14 mouse cellular contexts compared by ENCODE assay signal in genomic region chr11:5422252-5422636, GRCm38 (mm10). TPM values are rescaled to one million over a fixed set of nuclear protein-coding genes. Genes with fewer than 3 reads are reported as not detected.
DNase-seq lines count a peak whose midpoint lies in the region; ATAC-seq and TF ChIP-seq lines count a peak whose summit lies in the region.
"Had no signal": no experiment of that assay in that cellular context is flagged by ENCODE, and none has a peak within 500 bp of the region (broad histone marks: within the 10 kb centered on the region; RNA-seq: fewer than 3 reads in every experiment).

No protein-coding gene starts in this region.

- TF ChIP-seq CTCF in lung, adult 2 months (IDR thresholded peaks at IDR 0.05; ENCODE audit: insufficient read depth, low read length), result no peak

- H3K9ac ChIP-seq in heart, embryonic 15.5 days, result no peak overlapping the region
- H3K9ac ChIP-seq in kidney, embryonic 16.5 days (replicated peaks; ENCODE audit: low read length), result no peak overlapping the region
- no peak overlapping the region for H3K9ac ChIP-seq in lung, embryonic 15.5 days
- no peak overlapping the region for H3K9ac ChIP-seq in forebrain, embryonic 15.5 days (replicated peaks)
- H3K9ac ChIP-seq: forebrain, embryonic 12.5 days; limb, embryonic 13.5 days; midbrain, embryonic 13.5 days; neural tube, embryonic 12.5 days had no signal

- peaks cover 42% of the 10 kb centered on the region for H3K4me1 ChIP-seq in heart, embryonic 15.5 days (replicated peaks)
- H3K4me1 ChIP-seq in heart, embryonic 10.5 days, result peaks cover 39% of the 10 kb centered on the region
- peaks cover 42% of the 10 kb centered on the region for H3K4me1 ChIP-seq in kidney, embryonic 16.5 days (ENCODE audit: insufficient read depth, low read length)
- H3K4me1 ChIP-seq in lung, embryonic 15.5 days, result peaks cover 57% of the 10 kb centered on the region
- peaks cover 15% of the 10 kb centered on the region for H3K4me1 ChIP-seq in lung, adult 2 months (ENCODE audit: control insufficient read depth, insufficient read depth, low read length)
- peaks cover 25% of the 10 kb centered on the region for H3K4me1 ChIP-seq in forebrain, embryonic 15.5 days

- no peak for TF ChIP-seq POLR2A in lung, adult 2 months (IDR thresholded peaks at IDR 0.05; ENCODE audit: borderline replicate concordance, extremely low read depth, low read depth, low read length)

- 44% methylated on average over 1 of the region's 1 CpGs for whole genome bisulfite sequencing in heart, embryonic 15.5 days
- 52% methylated on average over 1 of the region's 1 CpGs for WGBS in heart, embryonic 10.5 days
- WGBS in kidney, embryonic 16.5 days, result 48% methylated on average over 1 of the region's 1 CpGs
- WGBS in lung, embryonic 15.5 days, result 9% methylated on average over 1 of the region's 1 CpGs
- 34% methylated on average over 1 of the region's 1 CpGs for WGBS in lung, adult 2 months
- WGBS in forebrain, embryonic 15.5 days, result 41% methylated on average over 1 of the region's 1 CpGs

- no peaks in the 10 kb centered on the region for H3K27me3 ChIP-seq in heart, embryonic 15.5 days
- no peaks in the 10 kb centered on the region for H3K27me3 ChIP-seq in heart, embryonic 10.5 days (ENCODE audit: insufficient read depth, poor library complexity, severe bottlenecking)
- H3K27me3 ChIP-seq in kidney, embryonic 16.5 days (ENCODE audit: insufficient read depth, low read length), result no peaks in the 10 kb centered on the region
- no peaks in the 10 kb centered on the region for H3K27me3 ChIP-seq in lung, embryonic 15.5 days
- no peaks in the 10 kb centered on the region for H3K27me3 ChIP-seq in forebrain, embryonic 15.5 days
- H3K27me3 ChIP-seq: forebrain, embryonic 12.5 days; limb, embryonic 13.5 days; midbrain, embryonic 13.5 days; neural tube, embryonic 12.5 days had no signal

- H3K4me3 ChIP-seq in heart, embryonic 15.5 days, result no peak overlapping the region
- H3K4me3 ChIP-seq in heart, embryonic 10.5 days, result no peak overlapping the region
- H3K4me3 ChIP-seq in kidney, embryonic 16.5 days (ENCODE audit: low read length), result no peak overlapping the region
- no peak overlapping the region for H3K4me3 ChIP-seq in lung, embryonic 15.5 days
- H3K4me3 ChIP-seq in lung, adult 2 months (replicated peaks; ENCODE audit: extremely low read depth, low read depth, low read length), result no peak overlapping the region
- no peak overlapping the region for H3K4me3 ChIP-seq in forebrain, embryonic 15.5 days
- H3K4me3 ChIP-seq: forebrain, embryonic 12.5 days; limb, embryonic 13.5 days; midbrain, embryonic 13.5 days; neural tube, embryonic 12.5 days had no signal

- ATAC-seq in heart, embryonic 15.5 days (replicated peaks; ENCODE audit: insufficient number of reproducible peaks, insufficient read depth, low FRiP score, low read depth), result no peak
- no peak for ATAC-seq in kidney, embryonic 16.5 days (ENCODE audit: low FRiP score, low TSS enrichment)
- peak; percentile 68; the same call in 1 of the 2 replicates for ATAC-seq in lung, embryonic 15.5 days (ENCODE audit: borderline replicate concordance, extremely low read depth, low FRiP score, low TSS enrichment)
- no peak for ATAC-seq in forebrain, embryonic 15.5 days (replicated peaks)
- ATAC-seq: inflammation-experienced regulatory T-cells, adult 6 months; midbrain, embryonic 13.5 days had no signal

- no peak overlapping the region; the same call in 1 of the 2 replicates for H3K4me2 ChIP-seq in heart, embryonic 15.5 days
- no peak overlapping the region for H3K4me2 ChIP-seq in kidney, embryonic 16.5 days (replicated peaks; ENCODE audit: low read depth, low read length)
- H3K4me2 ChIP-seq in lung, embryonic 15.5 days, result no peak overlapping the region; the same call in 1 of the 2 replicates
- no peak overlapping the region for H3K4me2 ChIP-seq in forebrain, embryonic 15.5 days (replicated peaks)
- H3K4me2 ChIP-seq: forebrain, embryonic 12.5 days; limb, embryonic 13.5 days; midbrain, embryonic 13.5 days; neural tube, embryonic 12.5 days had no signal

- no peaks in the 10 kb centered on the region for H3K36me3 ChIP-seq in heart, embryonic 15.5 days
- H3K36me3 ChIP-seq in heart, embryonic 10.5 days, result no peaks in the 10 kb centered on the region
- no peaks in the 10 kb centered on the region for H3K36me3 ChIP-seq in kidney, embryonic 16.5 days (ENCODE audit: insufficient read depth, low read length)
- no peaks in the 10 kb centered on the region for H3K36me3 ChIP-seq in lung, embryonic 15.5 days
- H3K36me3 ChIP-seq in forebrain, embryonic 15.5 days, result no peaks in the 10 kb centered on the region
- H3K36me3 ChIP-seq: forebrain, embryonic 12.5 days; limb, embryonic 13.5 days; midbrain, embryonic 13.5 days; neural tube, embryonic 12.5 days had no signal

- no peaks in the 10 kb centered on the region for H3K9me3 ChIP-seq in heart, embryonic 15.5 days (replicated peaks)
- H3K9me3 ChIP-seq in heart, embryonic 10.5 days, result no peaks in the 10 kb centered on the region
- H3K9me3 ChIP-seq in kidney, embryonic 16.5 days (ENCODE audit: low read length), result no peaks in the 10 kb centered on the region
- no peaks in the 10 kb centered on the region for H3K9me3 ChIP-seq in lung, embryonic 15.5 days
- no peaks in the 10 kb centered on the region for H3K9me3 ChIP-seq in forebrain, embryonic 15.5 days
- H3K9me3 ChIP-seq: forebrain, embryonic 12.5 days; limb, embryonic 13.5 days; midbrain, embryonic 13.5 days; neural tube, embryonic 12.5 days had no signal

- H3K27ac ChIP-seq in heart, embryonic 15.5 days, result peak overlapping the region; percentile 64
- no peak overlapping the region for H3K27ac ChIP-seq in heart, embryonic 10.5 days
- peak overlapping the region; percentile 46; the same call in 1 of the 2 replicates for H3K27ac ChIP-seq in kidney, embryonic 16.5 days (ENCODE audit: low read length)
- H3K27ac ChIP-seq in lung, embryonic 15.5 days, result peak overlapping the region; percentile 74
- no peak overlapping the region for H3K27ac ChIP-seq in forebrain, embryonic 15.5 days (replicated peaks)
- H3K27ac ChIP-seq: forebrain, embryonic 12.5 days; midbrain, embryonic 13.5 days; neural tube, embryonic 12.5 days had no signal

- DNase-seq in heart, embryonic 10.5 days (ENCODE audit: low spot score), result no peak
- DNase-seq in kidney, adult 9 months, result no peak
- DNase-seq in lung, adult 2 months, result no peak
- DNase-seq: gastrocnemius, postnatal 14 days; thymus, postnatal 25 days had no signal

RNA-seq across cellular contexts. Expression of gene Znrf3, which starts 22.4 kb away (rescaled TPM):
- polyA plus RNA-seq in heart, embryonic 15.5 days (2015; fragmentation: Nextera tagmentation; extraction: Ambion mirVana), result 6.5 and 6.7 TPM in 2 replicates
- 7.7 and 9.2 TPM in 2 replicates for polyA plus RNA-seq in heart, embryonic 10.5 days (2016; fragmentation: Nextera tagmentation; extraction: Ambion mirVana)
- 16.5 and 18.8 TPM in 2 replicates for polyA plus RNA-seq in kidney, embryonic 16.5 days (2015; fragmentation: Nextera tagmentation; extraction: Ambion mirVana)
- 14.7 and 15.8 TPM in 2 replicates for polyA plus RNA-seq in lung, embryonic 15.5 days (2015; fragmentation: Nextera tagmentation; extraction: Ambion mirVana)
- polyA plus RNA-seq in lung, adult 2 months (2012; rRNA removed), result 10.8 and 14.4 TPM in 2 replicates
- polyA plus RNA-seq in forebrain, embryonic 15.5 days (2015; fragmentation: Nextera tagmentation; extraction: Ambion mirVana), result 6.9 and 7.4 TPM in 2 replicates

Comparison
In these comparisons a context has a peak if more than half of its experiments do, and no peak if none do; other contexts are left out.
1. H3K27ac ChIP-seq: peak in heart, embryonic 15.5 days (single experiment), kidney, embryonic 16.5 days (single experiment) and lung, embryonic 15.5 days (single experiment); none in heart, embryonic 10.5 days (single experiment) and forebrain, embryonic 15.5 days (single experiment).